Mouse (Mus musculus) CH12.LX (cell line): ENCODE measurements around the gene Hk3. TPM values are rescaled to one million over a fixed set of nuclear protein-coding genes. Genes with fewer than 3 reads are reported as not detected.

Experiments used
- DNase-seq: peaks from one replicate; pipeline ENCODE4 v3.0.0-alpha.2; 2013; ENCODE audit errors: extremely low read depth
- H3K27ac ChIP-seq: 2 replicates; pipeline ENCODE4 v1.5.1; 2012; ENCODE audit warnings: low read depth, mild to moderate bottlenecking, control low read depth, moderate library complexity; ENCODE audit not compliant: insufficient read depth
- H3K27me3 ChIP-seq: replicated peaks from 2 replicates; pipeline ENCODE3; 2012; ENCODE audit warnings: inconsistent platforms
- H3K36me3 ChIP-seq, 2 experiments: replicated peaks in 1 of 2; 2 replicates each; pipeline versions ENCODE3 to v1.6.1; 2012; ENCODE audit warnings: inconsistent platforms in 1 of 2, low read length in 1 of 2, mild to moderate bottlenecking in 1 of 2, mixed read lengths in 1 of 2, moderate library complexity in 1 of 2; ENCODE audit not compliant: control insufficient read depth in 1 of 2, insufficient read depth in 1 of 2
- H3K4me1 ChIP-seq, 2 experiments: 2 replicates each; pipeline ENCODE4 v1.6.1; 2012; ENCODE audit warnings: inconsistent platforms in 1 of 2, moderate library complexity in 1 of 2; ENCODE audit not compliant: insufficient read depth in 2 of 2, control insufficient read depth in 1 of 2
- H3K4me2 ChIP-seq: 2 replicates; pipeline ENCODE4 v1.6.1; 2012; ENCODE audit warnings: low read depth, mild to moderate bottlenecking, control low read depth; ENCODE audit not compliant: poor library complexity, insufficient read depth, severe bottlenecking
- H3K4me3 ChIP-seq, 3 experiments: fragments of 150-350 bp in 1 of 3; sonication (generic) in 1 of 3; replicated peaks in 1 of 3; 2 replicates each; pipeline versions ENCODE3 to v1.5.1; 2011 to 2012; ENCODE audit warnings: low read depth in 2 of 3, low read length in 2 of 3, mild to moderate bottlenecking in 2 of 3, moderate library complexity in 2 of 3, control low read depth in 1 of 3, improper control_type of control experiment in 1 of 3, inconsistent platforms in 1 of 3, mixed read lengths in 1 of 3; ENCODE audit not compliant: poor library complexity in 1 of 3
- H3K79me2 ChIP-seq: replicated peaks from 2 replicates; pipeline ENCODE4 v1.6.1; 2012; ENCODE audit warnings: mild to moderate bottlenecking, moderate library complexity; ENCODE audit not compliant: control insufficient read depth, poor library complexity, insufficient read depth, severe bottlenecking; ENCODE audit errors: extremely low read depth
- H3K9ac ChIP-seq: 2 replicates; pipeline ENCODE4 v1.6.1; 2012; ENCODE audit warnings: low read depth, mild to moderate bottlenecking, control low read depth, moderate library complexity; ENCODE audit not compliant: insufficient read depth
- H3K9me3 ChIP-seq: replicated peaks from 2 replicates; pipeline ENCODE3; 2012; ENCODE audit warnings: low read length, inconsistent platforms, mixed read lengths
- CHD1 ChIP-seq: IDR thresholded peaks from 2 replicates; pipeline ENCODE4 v1.6.1; 2012; ENCODE audit warnings: low read depth, low read length, improper control_type of control experiment, inconsistent platforms
- CTCF ChIP-seq, 2 experiments: IDR thresholded peaks in 1 of 2; conservative IDR thresholded peaks in 1 of 2; 2 replicates each; pipeline ENCODE4 v1.5.1; 2011 to 2012; ENCODE audit warnings: low read depth in 2 of 2, low read length in 2 of 2, improper control_type of control experiment in 1 of 2, inconsistent platforms in 1 of 2, mild to moderate bottlenecking in 1 of 2, moderate library complexity in 1 of 2
- E2F4 ChIP-seq: IDR thresholded peaks from 2 replicates; pipeline ENCODE4 v1.6.1; 2011; ENCODE audit warnings: low read depth, low read length, improper control_type of control experiment; ENCODE audit not compliant: insufficient replicate concordance
- ELF1 ChIP-seq: IDR thresholded peaks from 2 replicates; pipeline ENCODE4 v1.6.1; 2014; ENCODE audit warnings: low read depth, mild to moderate bottlenecking, inconsistent platforms, low read length, improper control_type of control experiment
- EP300 ChIP-seq: IDR thresholded peaks from 2 replicates; pipeline ENCODE4 v1.6.1; 2011; ENCODE audit warnings: low read length, improper control_type of control experiment
- ETS1 ChIP-seq: conservative IDR thresholded peaks from 2 replicates; pipeline ENCODE4 v1.6.1; 2012; ENCODE audit warnings: low read depth, mild to moderate bottlenecking, inconsistent platforms, low read length, improper control_type of control experiment, moderate library complexity
- JUN ChIP-seq: IDR thresholded peaks from 2 replicates; pipeline ENCODE4 v1.6.1; 2011; ENCODE audit warnings: low read depth, mild to moderate bottlenecking, low read length, improper control_type of control experiment, moderate library complexity; ENCODE audit not compliant: insufficient read depth
- MAFK ChIP-seq: IDR thresholded peaks from 2 replicates; pipeline ENCODE4 v1.6.1; 2011; ENCODE audit warnings: low read length, improper control_type of control experiment; ENCODE audit not compliant: insufficient replicate concordance
- MYC ChIP-seq: IDR thresholded peaks from 2 replicates; pipeline ENCODE4 v1.6.1; 2011; ENCODE audit warnings: low read depth, mild to moderate bottlenecking, improper control_type of control experiment, low read length
- NRF1 ChIP-seq: IDR thresholded peaks from 2 replicates; pipeline ENCODE4 v1.6.1; 2014; ENCODE audit warnings: low read depth, mild to moderate bottlenecking, inconsistent platforms, low read length, improper control_type of control experiment, moderate library complexity
- POLR2A ChIP-seq: IDR thresholded peaks from 2 replicates; pipeline ENCODE4 v1.6.1; 2011; ENCODE audit warnings: low read depth, mild to moderate bottlenecking, improper control_type of control experiment, low read length
- RAD21 ChIP-seq: IDR thresholded peaks from 2 replicates; pipeline ENCODE4 v1.6.1; 2011; ENCODE audit warnings: low read depth, mild to moderate bottlenecking, low read length, improper control_type of control experiment, moderate library complexity
- SMC3 ChIP-seq: IDR thresholded peaks from 2 replicates; pipeline ENCODE4 v1.6.1; 2011; ENCODE audit warnings: low read depth, low read length, improper control_type of control experiment
- UBTF ChIP-seq: IDR thresholded peaks from 2 replicates; pipeline ENCODE4 v1.6.1; 2012; ENCODE audit warnings: low read depth, mild to moderate bottlenecking, inconsistent platforms, low read length, improper control_type of control experiment, moderate library complexity
- USF1 ChIP-seq: IDR thresholded peaks from 2 replicates; pipeline ENCODE4 v1.6.1; 2014; ENCODE audit warnings: low read depth, mild to moderate bottlenecking, inconsistent platforms, low read length, improper control_type of control experiment
- ZKSCAN1 ChIP-seq: IDR thresholded peaks from 2 replicates; pipeline ENCODE4 v1.6.1; 2012; ENCODE audit warnings: low read depth, inconsistent platforms, low read length, improper control_type of control experiment, borderline replicate concordance
- dilution Hi-C: fragments of 300-500 bp; cut with MboI; formaldehyde crosslinking; loops from 2 replicates; pipeline ENCODE4 v1.14.3; 2020; ENCODE audit warnings: low sequenced_read_pairs; ENCODE audit not compliant: extremely low pct_unique_long_range_greater_than_20kb, extremely low pct_ligation_motif_present
- in situ Hi-C: fragments of 300-500 bp; cut with MboI; formaldehyde crosslinking; loops from 3 replicates; pipeline ENCODE4 v1.14.3; 2019; ENCODE audit warnings: low sequenced_read_pairs, low pct_ligation_motif_present, low pct_unique_long_range_greater_than_20kb, mixed read lengths
- polyA plus RNA-seq: library from polyadenylated mRNA; unstranded; fragments of >175 nt; gene quantifications from 2 replicates; pipeline ENCODE4 v1.2.1, GENCODE M21; 2012; ENCODE audit warnings: low read depth; ENCODE audit not compliant: insufficient read length
- total RNA-seq, 2 experiments: library from RNA; depleted of rRNA; stranded (reverse); fragments of 300-350 nt in 1 of 2; fragments of >200 nt in 1 of 2; gene quantifications; 2 replicates each; pipeline ENCODE4 v1.2.3; 2012 to 2014

Gene Hk3
- total and polyA plus RNA-seq, 3 experiments, result 0.04 to 0.10 TPM; not detected in 1

DNA sequence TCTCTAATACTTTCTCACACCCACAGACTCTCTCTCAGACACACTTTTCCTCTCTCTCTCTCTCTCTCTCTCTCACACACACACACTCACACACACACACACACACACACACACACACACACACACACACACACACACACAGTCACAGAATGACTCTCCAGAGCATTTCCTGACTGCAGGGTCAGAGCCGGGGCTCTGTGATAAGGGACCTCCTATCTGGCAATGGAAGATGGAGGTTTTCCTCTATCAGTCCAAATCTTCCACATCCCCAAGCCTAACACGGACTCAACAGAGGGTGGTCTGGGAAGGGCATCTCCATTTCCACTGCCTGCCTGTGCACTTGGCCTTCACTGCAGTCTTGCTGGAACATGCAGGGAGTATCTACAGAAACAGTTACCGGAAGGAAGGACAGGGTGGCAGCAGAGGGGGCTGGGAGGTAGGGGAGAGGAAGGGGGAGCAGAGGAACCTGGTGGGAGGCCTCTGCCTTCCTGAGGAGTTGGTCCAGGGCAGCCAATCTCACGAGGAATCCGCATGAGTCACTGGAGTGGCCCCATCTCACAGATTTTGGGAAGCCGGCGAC is 32.9 kb downstream of the Hk3 start:
- in situ Hi-C loops (no loop called here), dilution Hi-C loops (no loop called here)
- Histone ChIP-seq H3K9me3 (peaks cover 4% of the 10 kb centered on the region), H3K36me3 (no peaks in the 10 kb centered on the region), H3K27ac (no peak overlapping the region), H3K27me3 (peaks cover 87% of the 10 kb centered on the region), H3K9ac (no peak overlapping the region), H3K79me2 (no peaks in the 10 kb centered on the region), H3K4me3 (no peak overlapping the region), H3K4me2 (no peak overlapping the region), H3K4me1 (peaks cover 0 to 3% of the 10 kb centered on the region in 2 experiments; a peak in 1 of 4 replicates)
- no peak for DNase-seq
- TF ChIP-seq POLR2A (no peak), CHD1 (no peak), MYC (no peak), JUN (no peak), ETS1 (no peak)
- TF ChIP-seq, all 38 proteins: peak for 0

DNA sequence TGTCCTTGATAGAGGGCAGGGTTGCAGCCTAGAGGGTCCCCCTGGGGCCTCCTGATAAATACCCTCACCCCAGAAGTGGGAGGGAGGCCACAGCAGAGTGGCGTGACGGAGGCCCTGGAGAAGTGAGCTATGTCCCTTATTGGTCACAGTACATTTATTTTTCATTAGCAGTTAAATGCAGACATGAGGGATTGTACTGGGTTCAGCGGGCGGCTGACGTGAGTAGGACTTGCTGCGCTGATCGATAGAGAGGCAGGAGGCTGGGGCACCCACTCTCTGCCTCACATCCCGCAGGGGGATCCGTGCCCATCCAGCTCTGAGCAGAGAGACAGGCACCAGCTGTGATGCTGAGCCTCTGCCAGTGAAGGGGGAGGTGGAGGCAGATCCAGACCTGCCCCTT is 33.8 kb downstream of the Hk3 start:
- TF ChIP-seq MAFK (no peak), CHD1 (no peak), SMC3 (no peak), NRF1 (no peak), MYC (no peak), EP300 (no peak), ZKSCAN1 (no peak), UBTF (no peak), ELF1 (no peak), POLR2A (no peak), USF1 (no peak)
- Histone ChIP-seq H3K27ac (no peak overlapping the region), H3K27me3 (peaks cover 87% of the 10 kb centered on the region), H3K4me3 (no peak overlapping the region), H3K36me3 (no peaks in the 10 kb centered on the region), H3K4me1 (peaks cover 0 to 3% of the 10 kb centered on the region in 2 experiments; a peak in 1 of 4 replicates), H3K9ac (no peak overlapping the region), H3K79me2 (no peaks in the 10 kb centered on the region), H3K9me3 (peaks cover 4% of the 10 kb centered on the region), H3K4me2 (no peak overlapping the region)
- in situ Hi-C loops (no loop called here), dilution Hi-C loops (no loop called here)
- no peak for DNase-seq

DNA sequence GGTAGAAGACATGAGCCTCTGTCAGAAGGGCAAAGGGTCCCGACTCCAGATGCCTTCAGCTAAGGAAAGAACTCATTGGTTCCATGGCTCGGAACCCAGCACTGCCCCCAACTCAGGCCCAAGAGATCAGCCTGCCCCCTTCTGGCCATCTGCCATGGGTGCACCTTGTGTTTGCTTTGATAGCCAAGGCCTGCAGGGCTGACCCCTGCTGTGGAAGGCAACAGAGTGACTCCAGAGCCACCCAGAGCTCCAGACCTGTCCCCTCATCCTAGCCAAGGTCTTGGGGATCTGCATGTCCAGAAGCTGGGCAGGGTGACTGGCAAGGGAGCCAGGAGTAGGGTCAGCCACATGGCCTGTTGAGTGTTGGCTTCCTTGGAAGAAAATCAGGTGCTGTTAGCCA is 37.6 kb downstream of the Hk3 start:
- no peak overlapping the region for H3K27ac ChIP-seq
- no peak overlapping the region for H3K9ac ChIP-seq
- peaks cover 94% of the 10 kb centered on the region for H3K27me3 ChIP-seq
- TF ChIP-seq SMC3 (peak; percentile 73), CTCF (conservative IDR thresholded peaks at IDR 0.05 in 1 of 2, IDR thresholded peaks at IDR 0.05 in 1 of 2; ENCODE audit: low read depth in 2 of 2, low read length in 2 of 2) (peak; percentile 32 to 71; a peak in 3 of 4 replicates), RAD21 (peak; percentile 48), E2F4 (no peak)
- TF ChIP-seq, all 38 proteins: peak for 3
- Histone ChIP-seq H3K9me3 (peaks cover 4% of the 10 kb centered on the region), H3K4me2 (no peak overlapping the region), H3K4me3 (no peak overlapping the region), H3K4me1 (peaks cover 0 to 3% of the 10 kb centered on the region in 2 experiments; a peak in 1 of 4 replicates), H3K79me2 (no peaks in the 10 kb centered on the region), H3K36me3 (no peaks in the 10 kb centered on the region)
- in situ Hi-C loops, result no loop called here
- DNase-seq, result peak; percentile 12
- dilution Hi-C loops, result no loop called here
